Mouse (Mus musculus) liver, adult 2 months (tissue): Measurements from ENCODE around the gene Ppp1r36.

Experiments
- CTCF ChIP-seq: fragments of 200-500 bp; IDR thresholded peaks from 2 replicates; pipeline ENCODE4 v1.5.1; 2011; ENCODE audit warnings: low read depth, low read length, control low read depth
- POLR2A ChIP-seq: fragments of 200-500 bp; IDR thresholded peaks from 2 replicates; pipeline ENCODE4 v1.6.1; 2011; ENCODE audit warnings: low read length, control low read depth; ENCODE audit not compliant: insufficient read depth; ENCODE audit errors: extremely low read depth

GRCm38 (mm10) chr12:76405971-76406370, 11.4 kb upstream of the Ppp1r36 start:
- TF ChIP-seq POLR2A = no peak
- TF ChIP-seq CTCF = no peak
